Mouse (Mus musculus) brown adipose tissue, adult 24 weeks (tissue): ENCODE measurements around the gene Gjb1. TPM values are rescaled to one million over a fixed set of nuclear protein-coding genes. Genes with fewer than 3 reads are reported as not detected.

Source experiments
- H3K27ac ChIP-seq: fragments of 200-500 bp; replicated peaks from 2 replicates; pipeline ENCODE4 v1.5.1; 2012; ENCODE audit warnings: low read depth, mild to moderate bottlenecking, low read length
- H3K4me1 ChIP-seq: fragments of 200-500 bp; 2 replicates; pipeline ENCODE4 v1.6.1; 2012; ENCODE audit warnings: low read length, mixed read lengths; ENCODE audit not compliant: control insufficient read depth, insufficient read depth, insufficient read length
- H3K4me3 ChIP-seq: fragments of 200-500 bp; 2 replicates; pipeline ENCODE4 v1.5.1; 2012; ENCODE audit warnings: low read depth, mild to moderate bottlenecking, low read length, moderate library complexity; ENCODE audit not compliant: insufficient read depth
- polyA plus RNA-seq: library from polyadenylated mRNA; stranded (reverse); fragments of >200 nt; gene quantifications from 2 replicates; pipeline ENCODE4 v1.2.4, GENCODE M21; 2012; ENCODE audit not compliant: missing spikeins, insufficient read depth, insufficient read length

Gjb1 gene
- polyA plus RNA-seq, 1 experiment, result 0.87 TPM

DNA sequence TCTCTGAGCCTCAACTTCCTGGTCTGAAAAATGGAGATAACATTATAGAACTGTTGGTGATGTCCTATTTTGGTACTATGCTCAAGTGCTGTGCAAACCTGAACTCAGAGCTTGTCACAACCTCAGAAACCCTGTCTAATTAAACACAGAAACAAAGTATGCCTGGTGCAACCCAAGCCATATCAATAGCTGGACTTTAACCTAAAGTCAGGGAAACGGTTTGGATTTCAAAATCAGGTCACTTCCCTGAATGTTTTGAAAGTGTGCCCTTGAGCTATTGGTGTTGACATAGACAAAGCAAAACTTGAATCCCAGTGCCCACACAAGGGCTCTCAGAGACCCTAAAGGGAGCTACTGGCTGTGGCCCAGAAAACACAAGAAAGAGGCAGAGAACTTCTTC, 3.6 kb downstream of the Gjb1 start:
- Histone ChIP-seq H3K4me1 (no peaks in the 10 kb centered on the region; the same call in 1 of the 2 replicates), H3K27ac (no peak overlapping the region), H3K4me3 (no peak overlapping the region)

GRCm38 (mm10) chrX:101383455-101383854, 7.3 kb downstream of the Gjb1 start:
- Histone ChIP-seq H3K4me1 (no peaks in the 10 kb centered on the region; the same call in 1 of the 2 replicates), H3K27ac (no peak overlapping the region), H3K4me3 (no peak overlapping the region)

DNA sequence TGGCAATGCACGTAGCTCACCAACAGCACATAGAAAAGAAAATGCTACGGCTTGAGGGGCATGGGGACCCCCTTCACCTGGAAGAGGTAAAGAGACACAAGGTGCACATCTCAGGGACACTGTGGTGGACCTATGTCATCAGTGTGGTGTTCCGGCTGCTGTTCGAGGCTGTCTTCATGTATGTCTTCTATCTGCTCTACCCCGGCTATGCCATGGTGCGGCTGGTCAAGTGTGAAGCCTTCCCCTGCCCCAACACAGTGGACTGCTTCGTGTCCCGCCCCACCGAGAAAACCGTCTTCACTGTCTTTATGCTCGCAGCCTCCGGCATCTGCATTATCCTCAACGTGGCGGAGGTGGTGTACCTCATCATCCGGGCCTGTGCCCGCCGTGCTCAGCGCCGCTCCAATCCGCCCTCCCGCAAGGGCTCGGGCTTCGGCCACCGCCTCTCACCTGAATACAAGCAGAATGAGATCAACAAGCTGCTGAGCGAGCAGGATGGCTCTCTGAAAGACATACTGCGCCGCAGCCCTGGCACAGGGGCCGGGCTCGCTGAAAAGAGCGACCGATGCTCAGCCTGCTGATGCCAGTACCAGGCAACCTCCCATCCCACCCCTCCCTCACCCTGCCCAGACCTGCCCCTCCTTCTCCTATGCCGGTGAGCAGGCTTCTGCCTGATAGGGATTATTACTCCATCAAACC, 8.4 kb downstream of the Gjb1 start:
- H3K4me3 ChIP-seq, result no peak overlapping the region
- H3K27ac ChIP-seq, result no peak overlapping the region
- H3K4me1 ChIP-seq, result no peaks in the 10 kb centered on the region; the same call in 1 of the 2 replicates

- H3K4me1 ChIP-seq, result no peaks in the 10 kb centered on the region; the same call in 1 of the 2 replicates
- no peak overlapping the region for H3K27ac ChIP-seq
These were observed 10.0 kb downstream of the Gjb1 start for GRCm38 (mm10) chrX:101386222-101386621.

DNA sequence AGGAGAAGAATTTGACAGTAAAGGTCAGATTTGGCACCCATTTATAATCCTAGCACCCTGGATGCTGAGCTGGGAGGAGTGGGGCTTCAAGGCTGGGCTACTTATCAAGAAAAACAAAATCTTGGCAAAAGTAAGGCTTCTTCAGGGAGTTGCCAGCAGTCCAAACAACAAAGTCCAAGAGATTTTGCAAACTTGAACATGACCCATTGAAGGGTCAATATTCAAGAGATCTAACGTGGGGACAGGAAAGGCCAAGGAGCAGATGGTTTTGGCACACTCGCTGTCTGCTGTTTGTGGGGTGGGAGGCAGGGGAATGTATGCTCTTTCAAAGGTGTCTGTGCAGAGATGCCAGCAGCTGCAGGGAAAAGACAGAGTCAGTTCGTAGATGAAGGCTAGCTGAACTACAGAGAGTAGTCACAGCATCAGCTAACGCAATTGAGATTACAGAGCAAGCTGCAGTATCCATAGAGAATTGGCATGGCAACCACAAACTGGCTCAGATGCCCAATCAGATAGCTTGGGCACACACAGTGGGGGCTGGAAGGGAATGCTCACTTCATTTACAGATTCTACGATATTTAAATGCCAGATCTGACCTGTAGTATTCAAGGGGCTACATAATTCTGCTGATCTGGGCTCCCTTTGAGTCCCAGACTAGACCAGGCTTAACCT, 12.8 kb downstream of the Gjb1 start:
- H3K4me3 ChIP-seq, result no peak overlapping the region
- H3K4me1 ChIP-seq, result no peaks in the 10 kb centered on the region; the same call in 1 of the 2 replicates
- H3K27ac ChIP-seq, result no peak overlapping the region

More at GRCm38 (mm10) chrX:101386222-101386621, 10.0 kb downstream of the Gjb1 start:
- H3K4me3 ChIP-seq, result no peak overlapping the region

DNA sequence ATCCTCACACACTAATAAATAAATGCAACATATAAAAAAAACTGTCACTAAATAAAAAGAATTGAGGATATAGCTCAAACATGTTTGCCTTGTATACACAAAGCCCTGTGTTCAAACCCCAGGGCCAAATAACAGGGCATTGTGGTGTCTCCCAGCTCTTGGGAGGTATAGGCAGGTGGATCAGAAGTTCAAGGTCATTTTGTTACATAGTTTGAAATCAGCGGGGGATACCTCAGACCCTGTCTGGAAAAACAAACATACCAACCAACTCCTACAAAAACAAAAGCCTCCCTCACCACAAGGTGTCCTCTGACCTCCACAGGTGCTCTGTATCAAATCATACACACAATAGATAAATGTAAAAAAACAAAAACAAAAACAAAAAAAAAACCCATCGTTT, 18.2 kb downstream of the Gjb1 start:
- Histone ChIP-seq H3K27ac (no peak overlapping the region), H3K4me1 (no peaks in the 10 kb centered on the region), H3K4me3 (no peak overlapping the region)

GRCm38 (mm10) chrX:101396459-101396858, 20.3 kb downstream of the Gjb1 start:
- H3K4me3 ChIP-seq, result no peak overlapping the region
- H3K4me1 ChIP-seq, result no peaks in the 10 kb centered on the region
- no peak overlapping the region for H3K27ac ChIP-seq

DNA sequence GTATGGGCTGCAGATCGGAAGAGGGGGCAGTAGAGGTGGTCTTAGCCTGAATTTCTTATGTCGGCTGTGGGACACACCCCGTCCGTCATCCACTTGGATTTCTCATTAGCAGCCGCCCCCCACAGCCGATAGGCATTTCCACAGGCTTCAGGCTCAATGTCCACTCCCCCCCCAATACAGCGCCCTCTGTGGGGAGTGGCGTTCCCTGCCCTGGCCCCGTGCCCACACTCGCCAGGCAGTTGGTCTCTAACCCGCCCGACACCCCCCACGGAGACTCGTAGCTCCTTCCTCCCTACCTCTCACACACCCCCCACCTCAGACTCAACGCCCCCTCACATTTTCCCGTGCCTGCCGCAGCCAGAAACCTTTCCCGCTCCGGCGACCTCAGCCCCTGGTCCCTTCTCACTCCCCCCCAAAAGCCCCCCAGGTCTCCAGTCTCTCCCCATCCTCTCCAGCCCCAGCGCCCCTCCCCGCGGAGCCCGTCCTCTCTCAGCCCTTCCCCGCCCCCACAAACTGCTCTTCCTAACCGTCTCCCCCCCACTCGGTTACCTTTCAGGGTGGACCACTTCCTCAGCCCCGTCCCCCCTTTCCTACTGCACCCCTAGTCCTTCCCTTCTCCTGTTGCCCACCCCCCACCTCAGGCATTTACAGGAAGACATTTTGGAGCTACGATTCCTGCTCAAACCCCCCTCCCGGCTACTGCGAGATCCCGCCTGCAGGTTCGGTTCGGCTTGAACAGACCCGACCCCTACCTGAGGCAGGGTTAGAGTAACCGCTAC, 43.0 kb downstream of the Gjb1 start:
- Histone ChIP-seq H3K27ac (peak overlapping the region; percentile 82), H3K4me3 (peak overlapping the region; percentile 99), H3K4me1 (0 out of 2 replicates have a peak, but pooled peaks cover 2% of the 10 kb centered on the region)

DNA sequence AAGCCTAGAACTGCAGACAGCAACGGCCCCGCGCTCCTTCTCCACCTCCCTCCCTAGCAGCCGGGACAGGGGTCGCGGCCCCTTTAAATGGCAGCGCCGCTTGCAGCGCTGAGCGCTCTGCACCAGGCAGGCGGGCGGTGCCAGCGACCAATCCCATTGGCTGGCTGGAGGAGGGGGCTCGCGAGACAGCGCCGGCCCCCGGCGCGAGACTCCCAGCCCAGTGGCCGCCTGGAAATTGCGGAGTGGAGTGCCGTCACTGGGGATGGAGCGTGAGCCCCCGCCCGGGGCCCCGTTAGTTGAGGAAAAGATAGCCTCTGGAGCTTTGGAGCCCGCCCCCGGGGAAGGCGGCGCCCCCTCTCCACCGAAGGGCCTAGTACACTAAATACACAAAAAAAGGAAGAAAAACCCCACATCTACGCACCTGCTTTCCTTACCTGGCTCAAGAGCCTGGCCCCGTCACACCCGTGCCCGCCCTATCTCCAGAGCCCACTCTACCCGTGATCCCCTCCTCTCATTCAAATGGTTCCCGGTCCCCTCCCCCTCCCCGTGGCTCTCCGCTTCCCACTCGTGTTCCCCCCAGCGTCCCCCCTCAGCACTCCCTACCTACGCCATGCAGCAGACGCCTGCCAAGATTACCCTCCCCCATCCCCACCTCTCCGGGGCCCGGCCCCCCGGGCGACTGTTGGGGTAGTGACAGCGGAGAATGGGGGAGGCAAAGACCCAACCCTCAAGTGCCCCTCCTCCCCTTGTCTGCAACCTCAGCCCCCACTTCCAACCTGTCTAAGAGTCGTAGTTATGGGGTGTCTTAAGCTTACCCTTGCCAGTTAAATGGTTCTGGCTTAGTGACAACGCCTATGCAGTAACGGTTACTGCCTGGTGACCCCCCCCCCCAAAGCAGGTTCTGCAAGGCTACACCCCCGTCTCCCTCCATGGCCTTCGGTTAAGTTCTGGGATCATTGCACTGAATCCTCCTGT, 43.8 kb downstream of the Gjb1 start:
- Histone ChIP-seq H3K27ac (peak overlapping the region; percentile 82), H3K4me1 (0 out of 2 replicates have a peak, but pooled peaks cover 2% of the 10 kb centered on the region), H3K4me3 (peak overlapping the region; percentile 99)

- H3K27ac ChIP-seq, result peak within 1 kb of the TSS; percentile 43
These were observed 44.5 kb downstream of the Gjb1 start, which contains the start of gene Zmym3 for GRCm38 (mm10) chrX:101420700-101421095. TSS of gene Zmym3 (minus strand) at chrX:101420849.

DNA sequence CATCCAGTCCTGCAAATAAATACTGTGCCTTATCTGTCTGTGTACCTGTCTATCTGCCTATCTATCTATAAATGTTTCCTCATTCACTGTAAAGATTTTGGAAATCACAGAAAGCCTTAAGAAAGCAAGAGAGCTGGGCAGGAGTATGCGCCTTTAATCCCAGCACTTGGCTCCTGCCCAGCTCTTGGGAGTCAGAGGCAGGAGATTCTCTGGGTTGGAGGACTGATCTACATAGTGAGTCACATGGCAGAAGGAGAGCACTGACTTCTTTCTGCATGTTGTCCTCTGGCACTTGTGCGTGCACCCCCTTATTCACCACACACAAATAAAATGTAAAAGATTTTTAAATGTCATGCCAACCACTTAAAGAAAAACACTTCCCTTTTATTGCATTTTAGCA, 47.3 kb downstream of the Gjb1 start:
- H3K27ac ChIP-seq, result no peak overlapping the region
- H3K4me1 ChIP-seq, result 0 out of 2 replicates have a peak, but pooled peaks cover 2% of the 10 kb centered on the region
- H3K4me3 ChIP-seq, result no peak overlapping the region

More at GRCm38 (mm10) chrX:101420700-101421095, 44.5 kb downstream of the Gjb1 start, which contains the start of gene Zmym3:
- Histone ChIP-seq H3K4me1 (0 out of 2 replicates have a peak, but pooled peaks cover 2% of the 10 kb centered on the region), H3K4me3 (peak within 1 kb of the TSS; percentile 99)

- no peak overlapping the region for H3K4me3 ChIP-seq
- no peak overlapping the region for H3K27ac ChIP-seq
- H3K4me1 ChIP-seq, result no peaks in the 10 kb centered on the region
These were observed 51.6 kb downstream of the Gjb1 start for GRCm38 (mm10) chrX:101427774-101428173.

GRCm38 (mm10) chrX:101428785-101429141, 52.6 kb downstream of the Gjb1 start:
- peak overlapping the region; percentile 65 for H3K4me3 ChIP-seq
- no peaks in the 10 kb centered on the region for H3K4me1 ChIP-seq
- peak overlapping the region; percentile 85 for H3K27ac ChIP-seq
